Mouse (Mus musculus) sigmoid colon, adult 10 weeks (tissue): ENCODE results near the gene Mpi. TPM values are rescaled to one million over a fixed set of nuclear protein-coding genes. Genes with fewer than 3 reads are reported as not detected.

Source experiments
- polyA plus RNA-seq: library from polyadenylated mRNA; stranded (reverse); fragments of 350-450 nt; fragmentation: Illumina TruSeq; extraction: RNeasy Lipid Tissue Mini Kit (QIAGEN cat#74804); gene quantifications from one replicate; pipeline ENCODE4 v1.2.3, GENCODE M21; 2014; ENCODE audit warnings: low read depth, low replicate concordance

The Mpi gene
- 22.1 TPM for polyA plus RNA-seq

DNA sequence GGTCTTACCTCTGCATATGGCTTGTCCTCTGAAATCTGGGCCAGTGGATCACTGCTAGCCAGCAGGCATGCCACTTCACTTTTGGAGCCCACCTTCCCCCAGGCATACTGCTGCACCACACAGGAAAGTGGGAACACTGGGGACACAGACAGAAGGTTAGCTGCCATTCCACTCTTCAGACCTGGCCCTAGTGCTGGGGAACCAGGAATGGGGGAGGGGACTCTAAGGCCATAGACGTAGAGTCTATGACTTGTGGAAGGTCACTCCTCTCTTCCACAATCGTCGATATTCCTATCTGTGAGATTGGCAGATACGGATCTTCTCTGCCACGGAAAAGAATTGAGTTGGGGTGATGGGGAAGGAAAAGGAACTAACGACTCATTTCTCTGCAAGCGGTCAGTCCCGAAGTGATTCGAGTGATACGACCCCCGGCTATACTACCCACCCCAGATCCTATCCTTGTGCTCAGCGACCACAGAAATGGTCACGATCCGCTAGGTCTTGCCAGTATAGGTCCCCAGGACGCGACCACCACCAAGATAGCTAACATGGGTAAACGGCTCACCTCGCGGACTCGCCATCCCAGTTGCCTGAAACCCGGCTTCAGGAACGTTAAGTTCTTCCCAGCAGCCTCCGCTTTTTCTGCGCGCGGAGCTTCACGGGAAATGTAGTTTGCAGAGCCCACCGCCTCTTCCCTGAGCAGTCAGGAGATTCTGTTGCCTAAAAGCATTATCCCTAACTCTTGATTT, at the start of gene Mpi:
Gene Mpi (minus strand): TSS at position 625 of the 749 bp plus-strand sequence.

DNA sequence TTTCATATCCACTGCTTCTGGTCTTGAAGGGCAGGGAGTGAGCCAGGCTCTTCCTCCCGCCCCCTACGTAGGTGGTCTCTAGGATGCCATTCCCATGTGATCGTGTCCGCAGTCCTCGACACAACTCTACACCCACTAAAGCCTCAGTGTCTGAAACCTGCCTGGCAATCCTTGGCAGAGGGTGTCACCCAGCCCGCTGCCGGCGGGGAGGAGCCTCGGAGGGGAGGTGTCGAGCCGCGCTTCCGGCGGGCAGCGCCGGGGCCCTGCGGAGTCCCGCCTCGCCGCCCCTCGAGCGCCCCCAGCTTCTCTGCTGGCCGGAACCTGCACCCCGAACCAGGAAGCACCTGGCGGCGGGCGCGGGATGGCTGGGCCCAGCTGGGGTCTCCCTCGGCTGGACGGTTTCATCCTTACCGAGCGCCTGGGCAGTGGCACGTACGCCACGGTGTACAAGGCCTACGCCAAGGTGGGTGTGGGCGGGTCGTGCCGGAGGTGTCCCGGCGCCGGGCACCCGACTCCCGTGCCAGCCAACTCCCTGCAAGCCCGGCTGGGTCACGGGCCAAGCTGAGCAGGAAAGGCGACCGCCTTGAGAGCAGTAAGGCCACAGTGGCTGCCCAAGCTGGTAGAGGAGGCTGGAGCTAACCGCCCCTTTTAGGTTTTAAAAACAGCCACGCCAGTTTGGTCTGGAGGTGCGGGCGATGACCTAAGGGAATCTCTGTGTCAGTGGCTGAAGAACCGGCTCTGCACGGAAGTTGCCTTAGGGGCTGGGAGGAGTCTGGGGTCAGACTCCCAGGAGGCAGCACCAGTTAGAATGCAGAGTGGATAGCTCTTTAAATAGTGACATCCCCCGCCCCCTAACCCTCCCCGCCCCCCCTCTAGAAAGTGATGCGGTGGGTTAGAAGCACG, 36.9 kb upstream of the Mpi start, which contains the start of gene Ulk3:
Gene Ulk3 (plus strand): TSS at position 229 of the 903 bp plus-strand sequence.

DNA sequence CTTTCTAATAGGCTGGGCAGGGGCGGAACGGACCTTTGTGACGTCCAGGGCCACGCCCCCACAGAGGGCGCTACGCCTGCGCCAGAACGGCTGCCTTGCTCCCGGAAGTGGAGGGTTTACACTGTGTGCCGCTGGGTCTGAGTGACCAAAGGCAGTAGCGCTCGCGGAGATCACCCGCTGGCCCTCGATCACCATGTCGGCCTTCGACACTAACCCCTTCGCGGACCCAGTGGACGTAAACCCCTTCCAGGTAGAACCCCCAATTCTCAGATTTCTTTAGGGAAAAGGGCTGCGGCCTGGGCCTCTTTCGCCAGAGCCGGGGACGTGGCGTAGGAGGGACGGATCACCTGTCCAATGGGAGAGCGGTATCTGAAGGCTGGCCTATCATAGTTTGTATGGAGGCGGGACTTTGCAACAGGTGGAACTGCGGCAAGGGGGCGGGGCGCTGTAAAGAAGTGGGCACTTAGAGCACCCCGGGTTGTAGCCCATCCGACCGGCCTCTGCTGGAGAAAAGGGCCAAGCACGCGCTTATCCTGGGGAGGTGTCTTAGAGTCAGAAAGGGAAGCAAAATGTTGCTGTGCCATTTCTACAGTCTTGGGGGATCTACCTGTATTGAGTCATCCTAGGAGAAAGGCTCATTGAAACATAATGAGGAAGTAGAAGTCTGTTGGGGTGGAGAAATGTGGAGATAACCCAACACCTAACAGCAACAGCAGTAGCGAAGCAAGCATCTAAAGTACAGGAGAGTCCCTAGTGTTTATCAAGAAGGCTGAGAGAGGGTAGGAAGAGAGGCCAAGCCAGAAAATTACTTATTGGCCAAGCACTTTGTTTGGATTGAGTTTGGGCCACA, 8.5 kb upstream of the Mpi start, which contains the start of gene Scamp2:
Gene Scamp2 (plus strand): TSS at position 83 of the 850 bp plus-strand sequence.

DNA sequence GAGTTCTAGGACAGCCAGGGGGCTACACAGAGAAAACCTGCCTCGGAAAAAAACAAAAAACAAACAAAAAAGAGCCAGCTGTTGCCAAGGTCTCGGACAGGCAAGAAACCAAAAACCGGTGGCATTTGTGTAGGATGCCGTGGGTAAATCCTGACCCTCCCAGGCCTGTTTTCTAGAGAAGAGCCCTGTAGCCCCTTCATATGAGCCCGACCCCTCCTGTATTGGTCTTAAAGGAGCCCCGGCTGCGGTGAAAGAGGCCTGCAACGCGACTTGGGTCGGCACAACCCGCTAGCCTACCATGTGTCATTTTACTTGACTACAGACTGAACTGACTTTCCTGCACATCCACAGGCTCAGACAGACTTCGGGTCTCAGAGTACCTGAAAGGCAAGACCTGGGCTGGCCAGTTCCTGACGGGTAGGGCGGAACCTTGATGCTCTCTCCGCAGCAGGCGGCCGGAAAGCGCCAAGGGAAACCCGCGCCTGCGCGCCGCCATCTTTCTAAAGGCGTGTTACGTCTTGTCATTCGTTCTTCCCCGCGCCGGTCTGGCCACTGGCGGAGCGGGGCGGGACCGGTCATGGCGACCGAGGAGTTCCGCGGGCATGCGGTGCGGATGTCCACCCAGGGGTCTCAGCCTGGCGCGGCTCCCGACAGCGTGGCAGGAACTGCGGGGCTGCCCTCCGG, 15.4 kb downstream of the Mpi start, which contains the start of gene Fam219b:
Gene Fam219b (plus strand): TSS at position 485 of the 684 bp plus-strand sequence.

DNA sequence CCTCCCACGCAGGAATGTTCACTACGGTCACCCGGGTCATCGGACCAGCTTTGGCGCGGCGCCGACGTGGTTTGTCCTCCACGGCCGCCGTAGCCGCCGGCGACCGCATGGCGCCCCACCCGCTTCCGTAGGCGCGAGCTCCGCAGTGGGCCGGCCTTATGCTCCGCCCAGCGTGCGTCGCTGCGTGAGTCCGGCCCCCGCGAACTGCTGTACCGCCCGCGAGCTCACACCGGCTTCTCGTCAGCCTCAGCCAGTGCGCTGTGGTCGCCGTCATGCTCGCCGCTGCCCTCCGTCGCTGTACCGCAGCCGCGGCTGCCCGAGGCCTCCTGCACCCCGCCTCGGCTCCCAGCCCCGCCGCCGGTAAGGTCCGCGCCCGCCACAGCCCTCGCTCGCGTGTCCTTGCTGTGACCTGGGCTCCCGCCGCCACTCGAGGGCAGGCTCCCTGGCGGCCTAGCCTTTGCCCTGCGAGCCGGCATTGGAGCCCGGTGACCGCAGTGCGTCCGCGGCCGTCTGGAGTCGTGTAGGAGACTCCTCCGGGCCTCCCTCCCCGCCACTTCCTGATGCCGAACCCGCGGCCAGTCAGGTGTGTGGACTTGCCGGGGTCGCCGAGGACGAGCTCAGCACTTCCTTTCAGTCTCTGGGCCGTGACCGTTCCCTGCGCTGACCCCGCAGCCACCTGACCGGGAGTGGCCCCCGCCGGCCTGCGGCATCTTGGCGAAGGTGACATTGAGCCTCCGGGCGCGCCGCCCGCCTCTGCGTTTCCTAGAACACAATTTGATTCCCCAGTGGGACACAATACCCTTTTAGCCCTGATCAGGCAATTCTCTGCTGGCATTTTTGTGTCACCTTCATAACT, 31.3 kb downstream of the Mpi start, which contains the start of gene Cox5a:
Gene Cox5a (plus strand): TSS at position 219 of the 856 bp plus-strand sequence.

DNA sequence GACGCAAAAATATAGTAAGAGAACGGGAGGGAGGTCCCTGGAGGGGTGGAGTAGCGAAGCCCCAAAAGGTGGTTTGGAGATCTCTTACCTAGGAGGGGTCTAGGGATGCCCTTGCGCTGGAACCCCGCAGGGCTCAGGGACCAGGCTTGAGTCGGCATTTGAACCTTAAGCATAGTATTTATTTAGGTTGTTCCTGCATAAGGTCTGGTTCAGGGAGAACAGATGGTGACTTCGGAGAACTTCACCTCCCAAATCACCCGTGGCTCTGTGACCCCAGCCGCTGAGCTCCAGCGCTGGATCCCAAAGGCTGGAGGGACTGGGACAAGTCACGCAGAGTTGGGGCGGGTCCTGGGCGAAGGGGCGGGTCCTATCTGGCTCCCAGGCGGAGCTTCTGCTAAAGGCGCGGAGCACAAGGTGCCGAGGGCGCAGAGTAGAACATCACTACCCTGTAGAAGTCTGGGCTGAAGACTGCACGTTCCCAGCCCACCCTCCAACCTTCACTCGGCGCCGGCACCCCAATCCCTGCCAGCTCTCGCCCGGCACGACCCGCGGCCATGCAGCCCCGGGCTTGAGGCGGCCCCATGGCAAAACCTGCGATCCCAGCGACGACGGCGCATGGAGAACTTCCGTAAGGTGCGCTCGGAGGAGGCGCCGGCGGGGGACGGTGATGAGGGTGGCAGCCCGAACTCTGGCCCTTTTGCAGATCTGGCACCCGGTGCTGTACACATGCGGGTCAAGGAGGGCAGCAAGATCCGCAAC, 48.8 kb downstream of the Mpi start, which contains the start of gene Rpp25:
Gene Rpp25 (plus strand): TSS at position 405 of the 759 bp plus-strand sequence.

Other genes with a start within 250 kb of the Mpi start
- gene Ppcdc, start 112.6 kb downstream of the Mpi start, polyA plus RNA-seq, result 10.9 TPM
- 13.2 TPM for gene Scamp5, start 84.7 kb downstream of the Mpi start, polyA plus RNA-seq
- not detected for gene Rpp25, start 48.7 kb downstream of the Mpi start, polyA plus RNA-seq
- gene Cox5a, start 31.5 kb downstream of the Mpi start, polyA plus RNA-seq, result 1,010 TPM
- gene Fam219b, start 15.2 kb downstream of the Mpi start, polyA plus RNA-seq, result 5.0 TPM
- gene Scamp2, start 8.2 kb upstream of the Mpi start, polyA plus RNA-seq, result 41.6 TPM
- 9.9 TPM for gene Ulk3, start 36.7 kb upstream of the Mpi start, polyA plus RNA-seq
- gene Cplx3, start 53.5 kb upstream of the Mpi start, polyA plus RNA-seq, result not detected
- gene Lman1l, start 68.0 kb upstream of the Mpi start, polyA plus RNA-seq, result not detected
- 5.5 TPM for gene Csk, start 100.9 kb upstream of the Mpi start, polyA plus RNA-seq
- not detected for gene Cyp1a2, start 130.9 kb upstream of the Mpi start, polyA plus RNA-seq
- not detected for gene Cyp1a1, start 135.2 kb upstream of the Mpi start, polyA plus RNA-seq
- gene Edc3, start 155.8 kb upstream of the Mpi start, polyA plus RNA-seq, result 5.5 TPM
- gene Clk3, start 213.1 kb upstream of the Mpi start, polyA plus RNA-seq, result 72.0 TPM